Mouse (Mus musculus) cerebellum, adult (tissue): ENCODE results near the gene Stard5.

Source experiments
- ATAC-seq: cut with Nextera tagmentation; 2 replicates; pipeline ENCODE4 v1.9.2; 2017; ENCODE audit warnings: mild to moderate bottlenecking, moderate library complexity, mixed read lengths; ENCODE audit not compliant: insufficient number of reproducible peaks, low FRiP score, low TSS enrichment

Gene Stard5

DNA sequence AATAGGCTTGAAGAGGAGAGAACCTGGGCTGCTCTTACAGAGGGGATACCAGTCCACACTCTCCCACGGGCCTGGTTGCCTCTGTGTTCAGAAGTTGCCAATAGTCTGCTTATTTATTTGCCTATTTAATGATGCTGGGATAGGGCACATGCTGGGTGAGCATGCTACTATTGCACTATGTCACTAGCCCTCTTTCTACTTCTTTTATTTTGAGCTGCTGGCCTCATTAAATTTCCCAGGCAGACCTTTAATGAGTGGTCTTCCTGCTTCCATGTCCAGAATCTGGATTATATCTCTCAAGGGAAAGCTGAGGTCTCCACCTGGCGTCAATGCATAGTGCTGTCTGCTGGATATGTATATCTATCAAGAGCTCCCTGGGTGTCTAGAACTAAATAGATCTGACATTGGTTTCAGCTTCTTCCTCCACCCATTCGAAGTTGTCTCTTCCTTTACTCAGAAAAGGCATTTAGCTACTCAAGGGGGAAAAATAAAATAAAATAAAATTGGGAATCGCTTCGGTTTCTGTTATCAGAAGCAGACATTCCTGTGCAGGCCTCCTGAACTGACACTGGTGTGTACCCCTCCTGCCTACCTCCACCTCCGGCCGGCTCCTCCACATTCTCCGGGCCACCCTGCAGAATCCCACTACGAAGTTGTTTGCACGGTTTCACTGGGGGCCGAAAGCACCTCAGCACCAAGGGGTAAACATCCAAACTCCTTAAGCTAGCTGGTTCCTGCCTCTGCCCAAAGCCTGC lies 509 bp upstream of the Stard5 start:
- ATAC-seq: no peak

DNA sequence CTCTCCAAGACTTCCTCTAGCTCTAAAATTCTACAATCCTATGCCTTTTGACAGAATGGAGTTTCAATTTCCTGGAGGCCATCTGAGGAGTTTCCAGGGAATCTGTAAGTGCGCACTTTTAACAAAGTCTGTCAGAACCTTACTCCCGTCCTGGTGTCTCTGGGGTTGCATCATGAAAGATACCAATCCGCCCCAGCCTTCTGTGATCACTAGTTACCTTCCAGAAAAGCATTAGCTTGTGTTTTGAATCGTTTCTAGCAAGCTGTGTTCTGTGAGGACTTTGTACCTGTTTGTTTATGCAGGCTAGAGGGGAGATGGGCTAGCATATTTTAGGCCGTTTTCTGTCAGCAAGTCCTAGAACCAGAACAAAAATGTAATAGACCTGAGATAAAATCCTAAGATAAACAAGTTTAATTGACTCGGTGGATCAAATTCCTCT lies 942 bp downstream of the Stard5 start:
- no peak for ATAC-seq

- ATAC-seq: no peak
Observed at GRCm38 (mm10) chr7:83633856-83634255, 2.1 kb downstream of the Stard5 start.

GRCm38 (mm10) chr7:83635726-83636125 lies 4.0 kb downstream of the Stard5 start:
- no peak for ATAC-seq

DNA sequence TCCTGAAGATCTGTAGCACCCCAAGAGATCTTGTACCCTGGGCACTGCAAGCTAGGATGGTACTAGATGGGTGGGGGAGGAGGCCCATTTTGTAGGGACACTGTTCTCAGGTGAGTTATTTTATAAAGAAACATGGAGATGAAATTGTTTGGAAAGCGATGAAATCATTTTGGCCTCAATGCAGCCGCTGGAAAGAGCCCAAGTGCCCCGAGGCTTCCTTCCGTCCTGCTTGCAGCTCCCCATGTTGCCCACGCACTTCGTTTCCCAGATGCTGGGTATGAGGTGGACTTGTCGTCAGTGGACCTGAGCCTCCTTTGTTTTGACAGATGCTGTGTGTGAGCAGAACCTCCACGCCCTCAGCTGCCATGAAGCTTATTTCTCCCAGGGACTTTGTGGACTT lies 4.7 kb downstream of the Stard5 start:
- no peak for ATAC-seq

- no peak for ATAC-seq
Observed at GRCm38 (mm10) chr7:83637781-83638583, 6.2 kb downstream of the Stard5 start.

- ATAC-seq: no peak
Observed at GRCm38 (mm10) chr7:83639084-83639483, 7.3 kb downstream of the Stard5 start.

DNA sequence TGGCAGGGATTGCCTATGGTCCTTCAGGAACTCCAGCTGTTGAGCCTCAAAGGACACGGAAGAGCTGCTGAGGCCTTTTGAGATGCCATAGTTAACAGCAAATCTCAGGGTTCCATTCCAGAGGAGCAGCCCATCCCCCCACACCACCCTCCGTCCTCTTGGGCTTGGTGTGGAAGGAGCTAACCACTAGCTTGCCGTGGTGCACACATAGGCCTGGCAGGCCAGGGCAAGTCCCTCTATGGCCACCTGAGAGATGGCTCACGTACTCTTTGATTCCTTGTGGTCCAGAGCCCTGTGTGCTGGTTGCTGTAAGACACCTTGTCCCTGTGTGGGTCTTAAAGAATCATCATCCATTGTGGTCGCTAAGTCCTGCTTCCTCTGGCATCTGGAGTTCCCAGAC lies 8.8 kb downstream of the Stard5 start:
- ATAC-seq: no peak

GRCm38 (mm10) chr7:83641163-83641562 lies 9.4 kb downstream of the Stard5 start:
- ATAC-seq: no peak

DNA sequence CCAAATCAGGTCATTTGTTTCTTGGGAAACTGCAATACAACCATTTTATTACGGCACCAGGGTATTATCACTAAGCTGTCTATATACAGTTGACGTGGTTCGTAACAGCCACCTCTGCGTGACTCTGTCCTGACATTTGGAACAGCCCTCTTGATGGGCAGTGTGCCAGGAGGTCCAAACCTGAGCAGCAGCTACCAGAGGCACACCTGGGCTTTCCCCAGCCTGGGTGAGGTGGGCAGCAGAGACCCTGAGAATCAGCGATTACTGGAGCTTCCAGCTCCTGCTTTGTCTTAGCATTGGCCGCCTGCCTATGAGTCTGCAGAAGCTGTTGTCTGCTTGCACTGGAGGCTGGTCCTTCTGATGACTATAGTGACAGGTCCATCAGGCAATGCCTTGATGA lies 11.8 kb downstream of the Stard5 start:
- ATAC-seq: no peak

- ATAC-seq: no peak
Observed at GRCm38 (mm10) chr7:83644761-83645160, 13.0 kb downstream of the Stard5 start.

GRCm38 (mm10) chr7:83645476-83645875 lies 13.7 kb downstream of the Stard5 start:
- ATAC-seq: no peak

DNA sequence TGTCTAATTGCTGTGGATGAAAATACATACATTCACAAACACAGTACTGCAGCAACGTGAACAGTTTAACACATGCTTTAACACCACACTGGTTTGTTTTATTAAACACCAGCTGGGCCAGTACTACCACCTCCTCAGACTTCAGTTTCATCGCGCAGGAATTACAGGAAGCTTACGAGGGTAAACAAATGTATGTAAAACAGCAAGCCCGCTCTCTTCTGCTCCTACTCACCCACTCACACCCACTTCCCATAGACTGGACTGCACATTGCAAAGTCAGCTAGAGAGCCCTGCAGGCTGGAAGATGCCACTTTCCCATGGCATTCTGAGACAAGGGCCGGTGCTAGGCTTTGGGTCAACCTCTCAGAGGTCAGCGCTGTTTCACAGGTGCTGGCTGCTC lies 17.0 kb downstream of the Stard5 start:
- ATAC-seq: no peak

DNA sequence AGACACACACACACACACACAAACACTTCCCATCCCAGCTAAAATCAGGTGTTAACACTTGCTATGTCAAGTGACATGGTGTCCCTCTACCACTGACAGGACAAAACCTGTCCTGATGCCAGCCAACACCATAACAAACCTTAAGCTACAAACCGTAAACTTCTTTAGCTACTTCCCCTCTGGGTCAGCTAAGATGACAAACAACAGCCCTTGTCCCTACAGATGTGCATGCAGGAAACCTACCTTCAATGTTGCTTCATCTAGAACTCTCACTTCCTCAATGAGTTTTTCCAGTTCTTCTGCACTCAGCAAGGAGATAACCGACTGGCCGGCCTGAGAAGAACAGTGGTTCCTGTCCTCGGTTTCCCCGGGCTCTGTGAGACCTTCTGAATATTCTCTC lies 18.9 kb downstream of the Stard5 start:
- no peak for ATAC-seq

GRCm38 (mm10) chr7:83652498-83652897 lies 20.7 kb downstream of the Stard5 start:
- ATAC-seq: no peak

DNA sequence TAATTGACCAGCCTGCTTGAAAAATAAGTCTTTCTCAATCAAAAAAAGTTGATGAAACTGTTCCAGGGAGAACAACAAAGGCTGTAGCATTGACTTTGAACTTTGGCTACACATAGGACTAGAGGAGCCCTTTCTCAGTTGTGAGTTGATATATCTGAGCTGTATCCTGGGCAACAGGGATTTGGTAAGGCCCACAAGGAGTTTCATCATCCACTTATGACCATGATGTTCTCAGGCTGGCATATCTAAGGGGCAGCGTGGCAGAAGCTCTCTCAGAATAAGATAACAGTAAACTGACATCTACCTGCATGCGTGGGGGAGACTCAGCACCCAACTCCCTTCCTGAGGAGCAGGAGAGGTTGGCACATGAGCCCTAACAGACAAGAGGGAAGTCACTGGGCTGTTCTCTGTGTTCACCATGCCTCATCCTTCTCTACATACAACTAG lies 21.9 kb downstream of the Stard5 start:
- ATAC-seq: no peak

GRCm38 (mm10) chr7:83654196-83654595 lies 22.4 kb downstream of the Stard5 start:
- ATAC-seq: no peak

GRCm38 (mm10) chr7:83654938-83655630 lies 23.3 kb downstream of the Stard5 start:
- ATAC-seq: no peak

GRCm38 (mm10) chr7:83658716-83659115 lies 27.0 kb downstream of the Stard5 start:
- ATAC-seq: no peak

GRCm38 (mm10) chr7:83659159-83660065 lies 27.7 kb downstream of the Stard5 start:
- peak; percentile 54; the same call in 1 of the 2 replicates for ATAC-seq
